Mouse (Mus musculus) adrenal gland, adult 2 months (tissue): ENCODE measurements around the gene Dnajc6. TPM values are rescaled to one million over a fixed set of nuclear protein-coding genes. Genes with fewer than 3 reads are reported as not detected.

Experiments used
- DNase-seq: peaks from one replicate; pipeline ENCODE4 v3.0.0; 2021
- polyA plus RNA-seq: library from polyadenylated mRNA; depleted of rRNA; stranded (reverse); fragments of >200 nt; gene quantifications from 2 replicates; pipeline ENCODE4 v1.2.3, GENCODE M21; 2012
- total RNA-seq, 2 experiments: library from RNA; stranded (reverse); gene quantifications; 2 replicates each; pipeline ENCODE4 v1.2.3; 2021

Gene Dnajc6
- total and polyA plus RNA-seq, 3 experiments, result 0.91 to 6.1 (median 3.3) TPM

DNA sequence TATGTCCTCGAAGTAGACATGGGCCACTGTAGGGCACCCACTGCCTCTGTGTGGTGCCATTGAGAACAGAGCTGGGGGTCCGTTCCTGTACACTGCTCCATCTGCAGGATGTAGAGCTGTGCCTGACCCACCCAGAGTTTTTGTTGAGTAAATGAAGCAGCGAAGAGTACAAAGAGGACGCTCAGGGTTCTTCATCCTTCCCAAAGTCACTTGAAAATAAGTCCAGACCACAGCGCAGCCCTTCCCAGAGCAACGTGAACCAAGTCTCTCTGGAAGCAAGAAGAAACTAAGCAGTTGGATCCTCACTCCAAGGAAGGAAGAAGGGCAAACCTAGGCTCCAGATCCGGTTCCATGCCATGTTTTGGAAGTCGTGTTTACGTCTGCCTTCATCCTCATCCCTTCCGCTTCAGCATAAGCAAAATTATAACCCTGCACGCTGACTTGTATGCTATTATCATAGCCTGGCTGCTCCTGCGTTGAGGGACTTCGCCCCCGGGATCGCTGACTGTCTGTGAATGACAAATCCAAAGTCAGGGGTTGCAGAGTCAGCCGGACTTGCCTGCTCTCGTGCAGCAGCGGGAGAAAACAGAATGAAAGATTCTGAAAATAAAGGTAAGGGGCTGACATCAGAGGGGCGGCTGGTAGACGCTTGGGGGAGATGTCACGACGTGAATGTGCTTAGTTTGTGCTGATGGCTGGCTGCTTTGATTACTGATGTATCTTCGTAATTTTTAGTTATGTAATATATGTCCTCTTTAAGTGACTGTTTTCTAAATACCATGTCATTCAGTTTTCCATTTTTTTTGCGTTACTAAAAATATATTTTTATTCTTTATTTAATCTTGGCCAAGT is 11.3 kb downstream of the Dnajc6 start:
- peak; percentile 20 for DNase-seq

DNA sequence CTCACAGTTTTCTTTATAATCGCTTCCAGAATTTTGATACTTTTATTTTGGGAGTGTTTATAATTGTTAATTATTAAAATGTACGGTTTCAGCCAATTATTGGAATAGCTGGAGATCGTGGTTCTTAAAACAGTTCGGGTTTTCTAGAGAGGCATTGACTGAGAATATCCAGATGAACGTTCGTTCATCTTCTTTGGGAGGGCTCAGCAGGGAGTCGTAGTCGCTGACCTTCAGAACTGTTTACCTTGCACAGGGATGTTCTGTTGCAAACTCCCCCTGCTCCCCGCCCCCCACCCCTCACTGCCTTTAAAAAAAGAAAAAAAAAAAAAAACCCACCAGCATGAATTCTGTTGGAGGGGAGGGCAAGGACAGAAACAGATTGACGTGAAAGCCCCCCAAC is 12.0 kb downstream of the Dnajc6 start:
- no peak for DNase-seq

DNA sequence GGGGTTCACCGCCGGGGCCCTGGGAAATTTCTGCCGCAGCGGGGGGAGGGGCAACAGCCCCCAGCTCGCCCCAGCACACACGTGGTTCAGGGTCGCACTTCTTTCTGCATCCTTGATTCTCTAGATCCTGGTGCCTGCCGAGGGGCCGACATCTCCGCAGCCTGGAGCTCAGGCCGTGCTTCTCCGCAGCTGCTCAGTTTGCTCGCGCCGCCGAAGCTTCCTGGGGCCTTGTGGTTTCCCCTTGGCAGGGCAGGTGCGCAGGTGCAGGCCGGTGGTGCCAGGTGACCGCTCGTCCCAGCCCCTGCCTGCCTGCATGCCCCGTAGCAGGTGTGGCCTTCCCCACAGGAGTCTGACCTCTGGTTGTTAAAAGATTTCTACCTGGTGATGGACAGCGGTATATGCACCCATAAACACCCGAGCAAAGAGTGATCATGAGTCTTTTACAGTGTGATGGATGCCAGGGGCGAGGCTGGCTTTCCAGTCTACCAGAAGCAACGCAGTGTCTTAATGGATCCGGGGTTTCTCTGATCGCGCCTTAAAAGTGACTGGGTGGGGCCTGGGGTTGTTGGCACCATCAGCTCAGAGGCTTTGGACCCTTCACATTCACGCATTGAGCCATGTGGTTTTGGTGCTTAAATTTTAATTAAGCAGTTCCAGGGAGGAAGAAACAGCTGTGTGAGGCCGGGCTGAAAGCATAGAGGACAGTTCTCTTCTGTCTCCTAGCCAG is 12.6 kb downstream of the Dnajc6 start:
- DNase-seq, result no peak

- DNase-seq, result no peak
Observed at GRCm38 (mm10) chr4:101510111-101510903, 13.9 kb downstream of the Dnajc6 start.

GRCm38 (mm10) chr4:101510904-101511210 is 14.4 kb downstream of the Dnajc6 start:
- no peak for DNase-seq

DNA sequence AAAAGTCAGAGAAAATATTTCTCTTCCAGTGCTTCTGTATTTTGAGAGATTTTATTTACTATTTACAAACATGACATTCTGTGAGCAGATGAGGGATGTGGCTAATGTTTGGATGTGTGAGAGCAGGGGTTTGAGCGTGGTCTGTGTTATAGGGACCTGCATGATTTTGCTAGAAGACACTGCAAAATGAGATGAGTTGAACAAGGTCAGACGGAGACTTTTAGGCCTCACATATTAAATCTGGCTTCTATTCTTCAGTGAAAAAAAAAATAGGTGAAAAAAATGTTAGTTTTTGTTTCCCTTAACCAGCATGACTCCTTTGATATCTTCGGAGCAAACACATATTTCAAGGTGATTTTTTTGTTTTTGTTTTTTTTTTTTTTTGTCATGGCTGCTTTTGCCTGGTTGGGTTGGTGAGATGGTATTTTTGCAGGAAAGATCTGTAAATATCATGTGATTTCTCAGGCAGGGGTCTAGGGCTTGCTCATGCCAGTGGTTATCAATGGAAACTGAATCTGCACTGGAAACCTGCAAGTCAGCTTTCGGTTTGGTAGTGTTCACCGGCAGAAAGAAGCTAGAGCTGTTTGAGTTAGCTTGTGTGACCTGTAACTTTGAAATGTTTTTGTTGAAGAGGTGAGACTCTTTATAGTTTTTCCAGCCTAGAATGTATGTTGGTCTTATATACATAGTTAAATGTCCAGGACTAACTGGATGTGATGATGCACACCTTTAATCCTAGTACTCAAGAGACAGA is 15.5 kb downstream of the Dnajc6 start:
- no peak for DNase-seq

GRCm38 (mm10) chr4:101513251-101513650 is 16.8 kb downstream of the Dnajc6 start:
- DNase-seq, result no peak

DNA sequence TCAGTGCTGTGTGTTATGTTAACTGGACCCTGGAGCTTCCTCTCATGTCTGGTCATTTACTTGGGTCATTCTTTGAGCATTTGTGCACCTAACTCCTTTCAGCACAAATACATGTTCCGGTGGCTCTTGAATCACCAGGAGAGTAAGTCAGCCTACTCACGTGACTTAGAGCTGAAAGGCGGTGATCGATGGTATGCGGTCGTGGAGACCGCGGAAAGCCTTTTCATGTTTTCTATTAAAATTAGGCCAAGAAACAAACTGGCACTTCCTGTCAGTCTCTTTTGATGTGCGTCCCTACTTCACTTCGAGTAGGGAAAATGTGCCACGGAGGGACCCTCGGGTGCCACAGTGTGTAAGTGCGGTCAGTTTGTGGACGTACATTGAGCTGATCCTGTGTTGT is 19.4 kb downstream of the Dnajc6 start:
- no peak for DNase-seq

- no peak for DNase-seq
Observed at GRCm38 (mm10) chr4:101516434-101517168, 20.2 kb downstream of the Dnajc6 start.

DNA sequence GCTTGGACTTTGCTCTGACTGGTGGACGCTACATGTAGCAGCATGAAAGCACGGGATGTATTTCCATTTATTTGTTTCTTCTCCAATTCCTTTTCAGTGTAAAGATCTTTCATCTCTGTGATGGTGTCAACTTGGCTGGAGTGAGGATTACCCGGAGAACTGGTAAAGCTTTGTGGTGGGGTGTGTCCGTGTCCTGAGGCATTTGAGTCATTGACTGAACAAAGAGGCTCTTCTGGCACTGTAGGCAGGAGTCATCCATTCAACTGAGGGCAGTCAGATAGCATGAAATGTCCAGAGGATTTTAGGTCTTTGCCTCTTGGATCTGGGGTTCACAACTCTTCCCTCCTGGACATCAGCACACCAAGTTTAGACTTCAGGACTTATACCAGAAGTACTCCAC is 35.5 kb downstream of the Dnajc6 start:
- no peak for DNase-seq

DNA sequence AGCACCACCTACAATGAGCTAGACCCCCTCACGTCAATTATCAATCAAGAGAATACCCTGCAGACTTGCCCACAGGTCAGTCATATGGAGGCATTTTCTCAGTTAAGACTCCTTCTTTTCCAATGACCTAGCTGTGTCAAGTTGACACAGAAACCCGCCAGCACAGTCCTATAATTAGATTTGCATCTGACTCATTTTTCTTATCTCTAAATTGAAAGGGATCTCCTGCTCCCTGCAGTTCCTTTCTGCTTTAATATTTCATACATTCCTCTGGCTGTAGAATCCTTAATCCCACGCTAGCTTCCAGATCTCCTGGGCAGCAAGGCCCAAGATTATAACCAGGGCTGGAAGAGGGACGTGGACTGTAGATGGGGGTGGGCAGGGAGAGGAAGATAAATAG is 44.1 kb downstream of the Dnajc6 start:
- DNase-seq, result no peak

DNA sequence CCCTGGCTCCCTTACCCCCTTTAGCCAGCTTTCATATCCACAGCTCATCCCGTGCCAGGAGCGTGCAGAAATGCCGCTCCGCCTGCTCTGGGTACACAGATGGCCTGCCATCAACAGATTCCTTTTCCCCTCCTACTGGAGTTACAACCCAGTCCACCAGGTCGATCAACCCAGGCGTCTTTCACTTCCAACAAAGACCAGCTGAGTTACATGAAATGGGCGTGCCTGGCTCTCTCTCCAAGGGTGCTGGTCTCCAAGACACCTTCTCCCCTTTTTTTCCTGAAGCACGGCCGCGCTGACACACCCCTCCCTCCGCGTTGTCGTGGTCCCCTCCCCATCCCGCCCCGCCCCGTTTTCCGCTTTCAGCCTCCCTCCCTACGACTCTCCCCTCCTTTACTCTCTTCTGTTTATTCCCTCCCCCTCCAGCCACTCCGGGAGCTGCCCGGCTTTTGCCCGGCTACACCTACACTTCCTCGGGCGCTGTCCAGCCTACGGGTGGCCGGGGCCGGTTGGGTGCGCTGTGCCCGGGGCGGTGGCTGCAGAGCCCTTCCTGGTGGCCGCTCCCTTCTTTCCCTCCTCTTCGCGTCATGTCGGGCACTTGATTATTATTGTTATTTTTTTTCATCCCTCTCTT is 53.6 kb downstream of the Dnajc6 start:
- peak; percentile 43 for DNase-seq

DNA sequence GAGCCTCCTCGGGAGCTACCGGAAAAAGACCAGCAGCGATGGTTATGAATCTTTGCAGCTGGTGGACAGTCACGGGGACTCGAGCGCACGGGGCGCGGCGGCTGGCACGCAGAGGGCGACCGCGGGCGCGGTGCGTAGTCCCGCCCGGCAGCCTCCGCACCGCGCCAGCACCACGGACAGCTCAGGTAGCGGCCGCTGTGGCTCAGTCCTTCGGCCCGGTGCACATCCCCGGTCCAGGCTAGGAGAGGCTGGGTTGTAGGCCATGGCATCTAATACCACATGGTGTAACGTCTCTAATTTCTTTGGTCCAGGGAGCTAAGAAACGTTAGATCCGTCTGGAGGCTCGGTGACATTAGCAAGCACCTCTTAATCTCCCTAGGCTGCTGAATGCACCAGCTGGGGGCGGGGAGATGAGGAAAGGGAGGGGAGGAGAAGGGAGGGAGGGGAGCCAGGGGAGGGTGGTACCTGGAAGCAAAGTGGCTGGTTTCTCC is 54.3 kb downstream of the Dnajc6 start:
- peak; percentile 65 for DNase-seq

DNA sequence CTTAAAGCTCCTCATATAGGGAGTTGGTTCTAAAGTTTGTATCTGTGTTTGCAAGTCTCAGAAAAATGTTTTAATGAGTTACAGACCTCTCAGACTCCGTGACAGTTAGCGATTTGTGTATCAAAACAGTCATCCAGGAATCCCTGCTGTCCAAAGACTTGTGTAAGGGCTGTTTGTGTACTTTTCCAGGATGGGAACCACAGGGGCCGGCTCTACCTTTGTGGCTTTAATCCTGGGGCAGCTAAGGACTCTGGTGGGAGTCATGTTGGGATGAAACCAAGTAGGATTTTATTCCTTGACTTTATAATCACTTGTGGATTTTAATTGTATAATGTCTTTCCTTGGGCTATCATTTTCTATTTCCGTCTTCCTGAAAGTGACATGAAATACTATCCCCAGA is 55.0 kb downstream of the Dnajc6 start:
- DNase-seq, result no peak

GRCm38 (mm10) chr4:101552372-101552771 is 55.9 kb downstream of the Dnajc6 start:
- no peak for DNase-seq

DNA sequence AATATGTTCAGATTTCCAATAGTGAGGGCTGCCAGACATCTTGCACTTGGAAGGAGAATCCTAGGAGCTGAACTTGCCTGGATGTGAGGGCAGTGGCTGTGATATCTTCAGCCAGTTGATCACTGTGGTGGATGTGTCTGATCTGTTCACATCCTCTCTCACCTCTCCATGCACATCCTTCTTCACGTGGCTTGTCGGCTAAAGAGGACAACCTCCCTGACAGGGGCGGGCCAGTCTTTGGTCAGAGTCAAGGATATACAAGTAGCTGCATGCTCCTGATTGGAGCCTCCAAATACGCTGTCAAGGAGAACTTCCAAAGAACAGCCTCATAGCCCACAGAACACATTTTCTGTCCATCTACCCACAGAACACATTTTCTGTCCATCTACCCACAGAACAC is 58.6 kb downstream of the Dnajc6 start:
- no peak for DNase-seq

- no peak for DNase-seq
Observed at GRCm38 (mm10) chr4:101560137-101560536, 63.7 kb downstream of the Dnajc6 start.

- DNase-seq, result no peak
Observed at GRCm38 (mm10) chr4:101562836-101563235, 66.4 kb downstream of the Dnajc6 start.

DNA sequence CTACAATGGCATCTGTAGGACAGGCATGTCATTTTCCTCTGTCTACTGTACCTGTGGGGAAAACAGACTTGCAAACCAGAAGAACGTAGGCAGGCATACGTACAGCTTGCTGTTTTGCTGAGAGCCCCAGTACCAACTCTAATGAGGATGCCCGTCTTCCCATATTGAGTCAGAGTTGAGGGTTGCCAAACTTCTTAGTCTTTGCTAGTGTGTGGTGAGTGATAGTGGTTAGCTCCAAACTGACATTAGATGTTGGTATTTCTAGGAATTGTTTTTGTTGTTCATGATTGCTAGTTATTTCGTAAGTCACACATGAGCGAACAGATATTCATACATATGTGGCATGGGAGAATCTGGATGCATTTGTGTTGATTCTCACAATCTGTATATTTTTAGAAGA is 67.2 kb downstream of the Dnajc6 start:
- no peak for DNase-seq

- no peak for DNase-seq
Observed at GRCm38 (mm10) chr4:101564746-101565417, 68.4 kb downstream of the Dnajc6 start.
